Comparison of ENCODE assay signal across 14 mouse cellular contexts in genomic region chr7:19046286-19047069, GRCm38 (mm10). TPM values are rescaled to one million over a fixed set of nuclear protein-coding genes. Genes with fewer than 3 reads are reported as not detected.
DNase-seq lines count a peak whose midpoint lies in the region; ATAC-seq and TF ChIP-seq lines count a peak whose summit lies in the region.
"Had no signal": no experiment of that assay in that cellular context is flagged by ENCODE, and none has a peak within 500 bp of the region (broad histone marks: within the 10 kb centered on the region; RNA-seq: fewer than 3 reads in every experiment).

No protein-coding gene starts in this region.

- H3K4me3 ChIP-seq in left cerebral cortex, adult 2 months, result no peak overlapping the region
- no peak overlapping the region for H3K4me3 ChIP-seq in kidney, embryonic 16.5 days (ENCODE audit: low read length)
- H3K4me3 ChIP-seq: limb, embryonic 12.5 days had no signal

- no peak overlapping the region for H3K27ac ChIP-seq in left cerebral cortex, adult 2 months
- no peak overlapping the region for H3K27ac ChIP-seq in kidney, embryonic 16.5 days (ENCODE audit: low read length)
- H3K27ac ChIP-seq: limb, embryonic 12.5 days had no signal

- H3K9ac ChIP-seq in kidney, embryonic 16.5 days (replicated peaks; ENCODE audit: low read length), result no peak overlapping the region
- H3K9ac ChIP-seq: limb, embryonic 12.5 days; lung, embryonic 14.5 days had no signal

- no peaks in the 10 kb centered on the region for H3K9me3 ChIP-seq in kidney, embryonic 16.5 days (ENCODE audit: low read length)
- H3K9me3 ChIP-seq: limb, embryonic 12.5 days had no signal

- TF ChIP-seq CTCF in left cerebral cortex, adult 2 months (IDR thresholded peaks at IDR 0.05), result no peak

- DNase-seq in left cerebral cortex, postnatal 4 days, result peak; percentile 75
- no peak for DNase-seq in left cerebral cortex, adult 2 months (ENCODE audit: extremely low spot score in 1 of 2, low spot score in 2 of 2)
- peak; percentile 83 for DNase-seq in adrenal gland, postnatal 10 days
- DNase-seq in cerebellum, adult 18-20 months, result peak; percentile 73 to 83
- DNase-seq in gastrocnemius, postnatal 14 days, result peak; percentile 76
- DNase-seq in right cerebral cortex, postnatal 4 days, result no peak
- DNase-seq: kidney, adult 18-20 months; layer of hippocampus, adult 9-11 months; lung, embryonic 14.5 days had no signal

- no peak for ATAC-seq in erythroid progenitor cell, adult 5-6 weeks (replicated peaks; ENCODE audit: low FRiP score, poor library complexity, severe bottlenecking)
- no peak for ATAC-seq in kidney, embryonic 16.5 days (ENCODE audit: low FRiP score, low TSS enrichment)

- peaks cover 89% of the 10 kb centered on the region for H3K36me3 ChIP-seq in kidney, embryonic 16.5 days (ENCODE audit: insufficient read depth, low read length)

- H3K27me3 ChIP-seq in kidney, embryonic 16.5 days (ENCODE audit: insufficient read depth, low read length), result no peaks in the 10 kb centered on the region
- H3K27me3 ChIP-seq: limb, embryonic 12.5 days had no signal

- intact Hi-C loops in left cerebral cortex, postnatal 4 days (cut with DNase I), result no loop called here
- intact Hi-C loops in left cerebral cortex, adult 2 months (cut with DNase I), result no loop called here
- intact Hi-C loops in gastrocnemius, postnatal 14 days (cut with DNase I; ENCODE audit: low total_unique reads), result no loop called here

- 92% methylated on average over 11 of the region's 11 CpGs for WGBS in kidney, embryonic 16.5 days

- no peak overlapping the region for H3K4me2 ChIP-seq in kidney, embryonic 16.5 days (replicated peaks; ENCODE audit: low read depth, low read length)
- H3K4me2 ChIP-seq: limb, embryonic 12.5 days; lung, embryonic 14.5 days had no signal

- H3K4me1 ChIP-seq in kidney, embryonic 16.5 days (ENCODE audit: insufficient read depth, low read length), result no peaks in the 10 kb centered on the region
- H3K4me1 ChIP-seq: limb, embryonic 12.5 days had no signal

RNA-seq across cellular contexts. Expression of gene Rsph6a, which starts 8.0 kb away (rescaled TPM):
- total RNA-seq in left cerebral cortex, postnatal 4 days (2021), result under 1 TPM; 0.30 to 0.46 TPM
- under 1 TPM; 0.27 to 0.30 TPM for total RNA-seq in left cerebral cortex, adult 2 months (2021)
- not detected for total RNA-seq in adrenal gland, postnatal 10 days (2021)
- total RNA-seq in gastrocnemius, postnatal 14 days (2021), result not detected
- not detected in 2 replicates for total RNA-seq in erythroid progenitor cell, adult 5-6 weeks (2015; ENCODE audit: low replicate concordance)
- total RNA-seq in erythroid progenitor cell, adult 5-6 weeks (2017; ENCODE audit: low replicate concordance), result not detected in 2 replicates
- not detected in 2 replicates for polyA plus RNA-seq in kidney, embryonic 16.5 days (2015; fragmentation: Nextera tagmentation; extraction: Ambion mirVana)
- total RNA-seq: heart, adult 18-20 months; heart, postnatal 14 days had no signal
- polyA plus RNA-seq: limb, embryonic 12.5 days; lung, embryonic 14.5 days had no signal

RNA-seq across cellular contexts. Expression of gene Sympk, which starts 22.3 kb away (rescaled TPM):
- 10 to 100 TPM; 87.1 to 96.8 TPM for total RNA-seq in left cerebral cortex, postnatal 4 days (2021)
- 100 to 1,000 TPM; 126 to 133 TPM for total RNA-seq in left cerebral cortex, adult 2 months (2021)
- total RNA-seq in adrenal gland, postnatal 10 days (2021), result 10 to 100 TPM; 78.0 to 89.0 TPM
- 10 to 100 TPM; 38.2 to 41.1 TPM for total RNA-seq in gastrocnemius, postnatal 14 days (2021)
- 42.8 and 51.5 TPM in 2 replicates for total RNA-seq in erythroid progenitor cell, adult 5-6 weeks (2015; ENCODE audit: low replicate concordance)
- 37.7 and 52.8 TPM in 2 replicates for total RNA-seq in erythroid progenitor cell, adult 5-6 weeks (2017; ENCODE audit: low replicate concordance)
- 34.0 and 35.6 TPM in 2 replicates for polyA plus RNA-seq in kidney, embryonic 16.5 days (2015; fragmentation: Nextera tagmentation; extraction: Ambion mirVana)

RNA-seq across cellular contexts. Expression of gene Foxa3, which starts 23.1 kb away (rescaled TPM):
- total RNA-seq in left cerebral cortex, postnatal 4 days (2021), result not detected
- not detected for total RNA-seq in left cerebral cortex, adult 2 months (2021)
- 10 to 100 TPM in 1 of 2 experiments, 1 to 10 TPM in 1; 4.8 to 14.0 TPM for total RNA-seq in adrenal gland, postnatal 10 days (2021)
- total RNA-seq in gastrocnemius, postnatal 14 days (2021), result not detected
- total RNA-seq in erythroid progenitor cell, adult 5-6 weeks (2015; ENCODE audit: low replicate concordance), result not detected in 2 replicates
- not detected in 2 replicates for total RNA-seq in erythroid progenitor cell, adult 5-6 weeks (2017; ENCODE audit: low replicate concordance)
- 0.35 and 0.75 TPM in 2 replicates for polyA plus RNA-seq in kidney, embryonic 16.5 days (2015; fragmentation: Nextera tagmentation; extraction: Ambion mirVana)
- total RNA-seq: heart, adult 18-20 months; heart, postnatal 14 days had no signal

RNA-seq across cellular contexts. Expression of gene Dmwd, which starts 29.5 kb away (rescaled TPM):
- 100 to 1,000 TPM; 147 to 151 TPM for total RNA-seq in left cerebral cortex, postnatal 4 days (2021)
- total RNA-seq in left cerebral cortex, adult 2 months (2021), result 100 to 1,000 TPM; 141 to 143 TPM
- total RNA-seq in adrenal gland, postnatal 10 days (2021), result 10 to 100 TPM; 43.5 to 48.4 TPM
- total RNA-seq in gastrocnemius, postnatal 14 days (2021), result 10 to 100 TPM; 22.1 to 25.5 TPM
- 17.7 and 33.1 TPM in 2 replicates for total RNA-seq in erythroid progenitor cell, adult 5-6 weeks (2015; ENCODE audit: low replicate concordance)
- 13.1 and 19.4 TPM in 2 replicates for total RNA-seq in erythroid progenitor cell, adult 5-6 weeks (2017; ENCODE audit: low replicate concordance)
- polyA plus RNA-seq in kidney, embryonic 16.5 days (2015; fragmentation: Nextera tagmentation; extraction: Ambion mirVana), result 15.5 and 16.8 TPM in 2 replicates

RNA-seq across cellular contexts. Expression of gene Dmpk, which starts 37.2 kb away (rescaled TPM):
- total RNA-seq in left cerebral cortex, postnatal 4 days (2021), result 10 to 100 TPM; 45.3 to 46.5 TPM
- 10 to 100 TPM; 35.2 to 50.4 TPM for total RNA-seq in left cerebral cortex, adult 2 months (2021)
- 10 to 100 TPM; 51.8 to 93.9 TPM for total RNA-seq in adrenal gland, postnatal 10 days (2021)
- 100 to 1,000 TPM; 241 to 257 TPM for total RNA-seq in gastrocnemius, postnatal 14 days (2021)
- total RNA-seq in erythroid progenitor cell, adult 5-6 weeks (2015; ENCODE audit: low replicate concordance), result 15.9 and 18.4 TPM in 2 replicates
- total RNA-seq in erythroid progenitor cell, adult 5-6 weeks (2017; ENCODE audit: low replicate concordance), result 4.2 and 5.0 TPM in 2 replicates
- 17.2 and 27.5 TPM in 2 replicates for polyA plus RNA-seq in kidney, embryonic 16.5 days (2015; fragmentation: Nextera tagmentation; extraction: Ambion mirVana)

Comparison
In these comparisons a context has a peak if more than half of its experiments do, and no peak if none do; other contexts are left out.
1. DNase-seq: peak in left cerebral cortex, postnatal 4 days (single experiment), adrenal gland, postnatal 10 days (single experiment), cerebellum, adult 18-20 months (2 of 2) and gastrocnemius, postnatal 14 days (single experiment); none in left cerebral cortex, adult 2 months (0 of 2) and right cerebral cortex, postnatal 4 days (single experiment).
2. RNA of gene Foxa3, which starts 23.1 kb away (total RNA-seq): 4.8 to 14.0 TPM in adrenal gland, postnatal 10 days; not detected in gastrocnemius, postnatal 14 days, not detected in left cerebral cortex, postnatal 4 days, not detected in left cerebral cortex, adult 2 months and not detected in erythroid progenitor cell, adult 5-6 weeks; every median in the first group is over 4 times any median in the second.